Mouse (Mus musculus) ZHBTc4 (cell line): Measurements from ENCODE around the gene Phactr1.

Experiments used
- DNase-seq: peaks from one replicate; pipeline ENCODE4 v3.0.0-alpha.2; 2011; ENCODE audit warnings: low read depth, low spot score

Phactr1 gene

GRCm38 (mm10) chr13:42867026-42867425 lies 186.6 kb downstream of the Phactr1 start:
- no peak for DNase-seq

GRCm38 (mm10) chr13:42872125-42872524 lies 191.7 kb downstream of the Phactr1 start:
- peak; percentile 10 for DNase-seq

GRCm38 (mm10) chr13:42878346-42878745 lies 197.9 kb downstream of the Phactr1 start:
- no peak for DNase-seq

DNA sequence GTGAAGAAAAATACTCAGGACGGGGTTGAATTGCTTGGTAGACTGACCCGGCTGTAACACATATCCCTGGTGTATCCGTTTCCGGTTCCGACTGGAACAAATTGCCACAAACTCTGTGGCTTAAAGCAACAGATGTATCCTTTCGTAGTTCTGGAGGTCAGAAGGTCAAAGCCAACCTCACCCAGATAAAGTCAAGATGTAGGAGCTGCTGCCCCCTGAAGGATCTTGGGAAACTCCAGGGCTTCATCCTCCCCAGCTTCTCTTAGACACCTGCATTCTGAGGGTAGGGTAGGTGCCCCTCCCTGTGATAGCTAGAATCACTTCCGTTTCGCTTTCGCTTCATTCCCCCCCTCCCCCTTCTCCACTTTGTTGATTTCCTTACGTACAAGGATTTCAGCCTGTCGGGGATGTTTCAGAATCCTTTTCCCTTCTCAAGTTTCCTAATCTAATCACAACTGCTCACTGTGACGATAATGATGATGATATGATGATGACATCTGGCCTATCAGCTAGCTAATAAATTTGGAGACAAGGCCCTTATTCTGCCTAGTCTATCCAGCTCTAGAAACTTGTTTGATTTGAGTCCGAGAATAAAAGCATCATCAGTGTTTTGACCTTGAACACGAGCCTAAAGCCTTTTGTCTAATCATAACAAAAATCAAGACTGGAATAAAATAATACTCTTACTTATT lies 203.8 kb downstream of the Phactr1 start:
- DNase-seq = peak; percentile 24

DNA sequence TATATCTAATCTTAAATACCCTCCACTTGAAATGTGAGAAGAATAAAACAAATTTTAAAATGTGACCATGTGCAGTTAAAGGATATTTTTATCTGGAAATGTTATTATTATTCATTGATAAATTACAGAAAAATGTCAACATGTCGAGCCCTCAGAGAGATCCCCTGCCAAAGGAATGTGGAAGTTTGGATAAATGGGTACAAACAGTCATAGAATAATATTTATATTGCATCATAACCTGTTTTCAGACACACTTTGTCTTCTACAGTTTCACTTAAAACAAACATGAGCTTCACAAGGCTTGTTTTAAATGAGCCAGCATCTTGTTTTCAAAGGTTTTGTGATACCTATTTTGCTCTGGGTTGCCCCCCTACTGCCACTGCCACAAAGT lies 204.3 kb downstream of the Phactr1 start:
- DNase-seq = no peak

DNA sequence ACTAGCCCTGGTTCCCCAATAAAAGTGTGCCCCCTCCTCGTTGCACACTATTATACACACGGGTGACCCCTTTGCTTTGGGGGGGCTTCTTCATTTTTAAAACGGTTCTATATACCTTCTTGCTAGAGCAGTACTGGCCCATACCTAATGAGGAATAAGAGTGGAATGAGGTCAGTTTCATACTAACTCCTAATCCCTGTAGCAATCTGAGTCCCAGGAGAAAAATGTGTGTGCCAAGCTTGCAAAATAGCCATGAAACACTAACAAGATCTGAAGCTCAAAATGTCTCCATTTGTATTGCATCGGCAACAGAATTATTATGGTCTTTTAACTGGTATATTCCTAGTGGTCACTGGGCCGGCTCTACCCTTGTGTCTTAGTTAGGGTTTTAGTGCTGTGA lies 207.3 kb downstream of the Phactr1 start:
- no peak for DNase-seq

DNA sequence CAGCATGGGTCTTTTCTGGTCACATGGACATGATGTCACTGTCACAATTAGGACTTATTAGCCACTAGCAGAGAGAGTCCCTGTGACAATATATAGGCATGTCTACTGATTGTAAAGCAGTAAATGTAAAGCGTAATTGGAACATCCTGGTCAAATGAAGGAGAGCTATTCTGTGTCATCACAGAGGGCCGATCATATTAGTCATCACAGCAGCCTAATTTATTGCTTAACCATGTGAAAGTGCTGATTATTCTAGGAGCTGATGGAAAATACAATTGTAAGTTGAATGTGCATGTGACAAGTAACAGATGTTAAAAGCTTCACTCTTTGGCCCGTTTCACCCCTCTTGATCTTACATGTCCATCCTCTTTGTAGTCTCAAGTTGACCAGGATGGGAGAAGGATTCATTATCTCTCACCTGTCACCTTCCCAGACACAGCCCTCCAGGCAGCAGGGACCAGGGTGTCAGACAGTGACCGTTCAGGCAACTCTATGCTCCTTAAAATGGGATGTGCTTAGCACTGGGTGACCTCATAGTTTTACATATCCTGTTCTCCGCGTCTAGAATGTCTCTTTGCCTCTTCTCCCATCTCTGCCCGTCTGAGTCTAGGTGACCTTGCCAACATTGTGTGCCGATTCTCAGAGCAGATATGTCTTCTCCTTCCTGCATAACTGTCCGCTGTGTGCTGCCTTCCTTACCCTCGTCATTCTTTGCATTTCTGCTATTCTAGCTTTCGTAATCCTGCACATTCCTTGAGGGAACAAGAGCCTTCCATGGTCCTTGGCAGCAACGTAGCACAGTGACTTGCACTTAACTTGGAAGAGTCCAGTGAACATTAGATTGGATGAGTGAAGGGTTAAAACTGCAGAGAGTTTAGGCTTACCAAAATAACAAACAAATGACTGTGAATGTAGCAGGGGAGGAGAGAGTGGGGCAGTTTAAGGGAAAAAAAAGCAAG lies 209.4 kb downstream of the Phactr1 start:
- no peak for DNase-seq

DNA sequence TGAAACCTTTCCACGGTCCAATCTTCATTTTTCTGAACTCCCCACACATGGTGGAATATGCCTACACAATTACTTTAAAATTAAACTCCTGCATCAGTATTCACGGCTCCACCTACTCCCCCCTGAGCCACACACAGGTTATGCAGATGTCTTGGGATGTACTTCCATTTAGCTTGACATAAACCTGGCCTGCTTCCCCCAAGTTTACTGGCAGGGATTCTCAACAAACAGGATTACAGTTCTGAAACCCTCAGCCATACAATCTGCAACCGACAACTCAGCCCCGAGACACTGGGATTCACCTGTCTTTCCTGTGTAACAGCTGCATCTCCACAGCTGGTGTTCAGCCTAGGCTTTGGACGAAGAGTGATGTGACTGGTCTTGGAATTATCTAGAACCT lies 210.2 kb downstream of the Phactr1 start:
- DNase-seq = no peak

DNA sequence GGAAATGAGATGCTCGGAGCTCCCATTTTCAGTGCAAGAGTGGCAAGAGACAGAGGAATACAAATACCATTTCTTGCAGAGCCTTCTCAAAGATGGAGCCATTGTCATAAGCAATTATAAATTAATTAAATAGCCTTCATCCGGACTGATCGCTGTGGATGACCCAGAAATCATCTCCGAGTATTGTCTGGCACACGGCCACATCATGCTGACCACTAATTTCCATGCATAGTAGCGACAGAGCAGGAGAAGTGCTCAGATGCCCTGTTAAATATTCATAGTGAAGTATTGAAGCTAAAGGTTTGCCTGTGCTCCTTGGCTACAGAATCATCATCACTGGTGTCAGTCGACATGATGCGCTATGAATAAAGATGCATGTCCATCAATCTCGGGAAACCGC lies 213.6 kb downstream of the Phactr1 start:
- no peak for DNase-seq

- DNase-seq = no peak
Measured at GRCm38 (mm10) chr13:42894598-42894997, 214.2 kb downstream of the Phactr1 start.

GRCm38 (mm10) chr13:42895980-42896379 lies 215.6 kb downstream of the Phactr1 start:
- DNase-seq = no peak

GRCm38 (mm10) chr13:42899611-42900010 lies 219.2 kb downstream of the Phactr1 start:
- no peak for DNase-seq

- DNase-seq = no peak
Measured at GRCm38 (mm10) chr13:42901837-42902236, 221.4 kb downstream of the Phactr1 start.

GRCm38 (mm10) chr13:42902859-42903258 lies 222.4 kb downstream of the Phactr1 start:
- peak; percentile 50 for DNase-seq

GRCm38 (mm10) chr13:42905818-42906217 lies 225.4 kb downstream of the Phactr1 start:
- peak; percentile 31 for DNase-seq

DNA sequence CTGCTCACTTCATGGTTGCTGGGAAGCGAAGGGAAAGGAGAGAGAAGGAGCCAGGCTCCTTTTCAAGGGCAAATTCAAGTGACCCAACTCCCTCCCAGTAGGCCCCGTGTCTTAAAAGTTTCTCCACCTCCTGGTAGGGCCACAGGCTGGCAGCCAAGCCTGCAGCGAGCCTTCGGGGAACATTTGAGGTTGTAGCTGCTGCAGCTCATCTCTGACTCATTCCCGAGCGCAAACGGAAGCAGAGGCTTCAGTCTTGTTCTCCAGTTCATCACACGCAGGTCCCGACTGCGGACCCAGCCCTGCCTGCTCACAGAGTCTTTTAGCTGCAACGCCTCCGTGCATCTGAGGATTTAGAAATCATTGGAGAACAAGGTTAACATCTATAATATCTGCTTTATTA lies 226.6 kb downstream of the Phactr1 start:
- DNase-seq = no peak

- no peak for DNase-seq
Measured at GRCm38 (mm10) chr13:42915081-42915480, 234.7 kb downstream of the Phactr1 start.

DNA sequence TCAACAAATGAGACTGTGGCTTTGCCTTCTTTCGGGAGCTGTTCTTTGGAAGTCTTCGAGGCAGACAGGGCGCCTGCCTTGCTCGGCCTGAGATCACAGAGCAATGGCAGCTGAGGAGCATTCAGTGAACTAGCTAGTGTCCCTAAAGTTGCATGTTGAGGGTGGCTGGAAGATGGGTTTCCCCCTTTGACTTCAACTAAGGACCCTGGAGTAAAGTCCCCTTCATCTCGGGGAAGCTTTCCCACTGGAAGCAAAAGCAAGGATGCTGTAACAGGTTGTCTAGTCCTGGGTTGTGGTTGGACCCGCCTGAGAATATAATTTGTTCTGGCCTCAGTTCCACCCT lies 235.4 kb downstream of the Phactr1 start:
- peak; percentile 10 for DNase-seq

DNA sequence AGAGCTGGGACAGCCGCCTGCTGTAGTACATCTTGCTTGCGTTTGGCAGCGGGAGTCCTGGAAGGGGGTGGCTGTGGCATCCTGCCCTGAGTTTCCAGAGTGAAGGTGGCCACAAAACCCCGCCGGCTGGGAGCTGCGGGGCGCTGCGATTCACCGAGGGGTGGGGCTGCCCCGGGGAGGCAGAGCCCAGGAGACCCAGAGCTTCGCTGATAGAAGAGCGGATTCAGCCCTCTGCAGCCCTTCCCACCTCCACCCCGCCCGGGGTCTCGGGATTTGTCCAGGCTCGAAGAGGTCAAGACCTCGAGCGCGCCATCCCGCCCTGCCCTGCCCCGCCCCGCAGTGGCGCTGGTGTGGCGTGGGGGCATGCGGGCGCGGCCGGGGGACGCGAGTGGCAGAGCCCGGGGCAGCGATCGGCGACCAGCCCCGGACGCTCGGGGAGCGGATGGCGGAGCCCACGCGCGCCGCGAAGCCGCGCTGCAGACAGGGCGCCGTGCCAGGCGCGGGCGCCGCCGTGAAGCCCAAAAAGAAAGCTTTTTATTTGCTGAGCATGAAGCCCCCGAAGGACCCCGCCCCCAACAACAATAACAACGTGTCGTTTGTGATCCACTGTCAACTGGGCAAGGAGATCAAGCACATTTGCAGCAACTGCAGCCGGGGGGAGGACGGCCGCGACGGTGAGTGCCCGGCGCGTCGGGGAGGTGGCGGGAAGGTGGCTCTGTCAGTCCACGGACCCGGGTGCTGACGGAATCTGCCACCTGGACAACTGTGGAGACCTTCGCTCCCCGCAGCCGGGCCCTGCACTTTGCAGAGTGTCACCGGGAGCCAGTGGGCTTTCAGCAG lies 236.0 kb downstream of the Phactr1 start:
- DNase-seq = peak; percentile 57

- no peak for DNase-seq
Measured at GRCm38 (mm10) chr13:42917251-42917650, 236.8 kb downstream of the Phactr1 start.

GRCm38 (mm10) chr13:42920062-42920461 lies 239.6 kb downstream of the Phactr1 start:
- DNase-seq = no peak
